Mouse (Mus musculus): Measurements from ENCODE around the gene Celf2. TPM values are rescaled to one million over a fixed set of nuclear protein-coding genes. Genes with fewer than 3 reads are reported as not detected.

Gene Celf2
- polyA plus RNA-seq, 1 experiment from 2014 or later: 57.8 TPM

- no peak for ATAC-seq (ENCODE audit: extremely low read depth, insufficient number of reproducible peaks, low FRiP score, low TSS enrichment)
Observed at GRCm38 (mm10) chr2:6573640-6574039, 935.7 kb downstream of the Celf2 start.

GRCm38 (mm10) chr2:6572976-6573375, 936.4 kb downstream of the Celf2 start:
- Histone ChIP-seq H3K36me3 (0 out of 2 replicates have a peak, but pooled peaks cover 5% of the 10 kb centered on the region), H3K27ac (replicated peaks) (no peak overlapping the region), H3K4me3 (no peak overlapping the region), H3K9ac (no peak overlapping the region), H3K27me3 (replicated peaks) (no peaks in the 10 kb centered on the region), H3K4me2 (no peak overlapping the region), H3K4me1 (peaks cover 16% of the 10 kb centered on the region; the same call in 1 of the 2 replicates), H3K9me3 (no peaks in the 10 kb centered on the region)
- no peak for ATAC-seq (ENCODE audit: extremely low read depth, insufficient number of reproducible peaks, low FRiP score, low TSS enrichment)
- WGBS: 62% methylated on average over 5 of the region's 5 CpGs

More at GRCm38 (mm10) chr2:6573640-6574039, 935.7 kb downstream of the Celf2 start:
- Histone ChIP-seq H3K9ac (no peak overlapping the region), H3K27ac (replicated peaks) (no peak overlapping the region), H3K9me3 (no peaks in the 10 kb centered on the region), H3K4me1 (peaks cover 16% of the 10 kb centered on the region; the same call in 1 of the 2 replicates), H3K4me2 (no peak overlapping the region), H3K36me3 (0 out of 2 replicates have a peak, but pooled peaks cover 5% of the 10 kb centered on the region), H3K4me3 (no peak overlapping the region), H3K27me3 (replicated peaks) (no peaks in the 10 kb centered on the region)
- WGBS: 69% methylated on average over 2 of the region's 2 CpGs

- H3K36me3 ChIP-seq: no peaks in the 10 kb centered on the region
- no peak overlapping the region for H3K4me2 ChIP-seq
- no peaks in the 10 kb centered on the region for H3K27me3 ChIP-seq (replicated peaks)
- ATAC-seq (ENCODE audit: extremely low read depth, insufficient number of reproducible peaks, low FRiP score, low TSS enrichment): no peak
- no peak overlapping the region for H3K27ac ChIP-seq (replicated peaks)
- H3K9ac ChIP-seq: no peak overlapping the region
- WGBS: 72% methylated on average over 1 of the region's 1 CpGs
- H3K4me3 ChIP-seq: no peak overlapping the region
- no peaks in the 10 kb centered on the region for H3K9me3 ChIP-seq
- peaks cover 16% of the 10 kb centered on the region; the same call in 1 of the 2 replicates for H3K4me1 ChIP-seq
Observed at GRCm38 (mm10) chr2:6569040-6569542, 940.3 kb downstream of the Celf2 start.

- H3K4me2 ChIP-seq: no peak overlapping the region
- WGBS: 81% methylated on average over 3 of the region's 3 CpGs
- H3K36me3 ChIP-seq: peaks cover 5% of the 10 kb centered on the region; the same call in 1 of the 2 replicates
- no peak overlapping the region for H3K9ac ChIP-seq
- H3K4me3 ChIP-seq: no peak overlapping the region
- H3K9me3 ChIP-seq: no peaks in the 10 kb centered on the region
- no peak overlapping the region for H3K27ac ChIP-seq (replicated peaks)
- no peaks in the 10 kb centered on the region for H3K27me3 ChIP-seq (replicated peaks)
- no peak for ATAC-seq (ENCODE audit: extremely low read depth, insufficient number of reproducible peaks, low FRiP score, low TSS enrichment)
- no peaks in the 10 kb centered on the region for H3K4me1 ChIP-seq
Observed at GRCm38 (mm10) chr2:6565175-6565574, 944.2 kb downstream of the Celf2 start.

- peaks cover 17% of the 10 kb centered on the region for H3K36me3 ChIP-seq
- H3K27me3 ChIP-seq (replicated peaks): no peaks in the 10 kb centered on the region
- no peak overlapping the region for H3K9ac ChIP-seq
- H3K27ac ChIP-seq (replicated peaks): no peak overlapping the region
- no peak for ATAC-seq (ENCODE audit: extremely low read depth, insufficient number of reproducible peaks, low FRiP score, low TSS enrichment)
- WGBS: 91% methylated on average over 3 of the region's 3 CpGs
- H3K9me3 ChIP-seq: no peaks in the 10 kb centered on the region
- H3K4me3 ChIP-seq: no peak overlapping the region
- H3K4me2 ChIP-seq: no peak overlapping the region
- H3K4me1 ChIP-seq: no peaks in the 10 kb centered on the region
Observed at GRCm38 (mm10) chr2:6561337-6561736, 948.0 kb downstream of the Celf2 start.

GRCm38 (mm10) chr2:6560802-6561201, 948.6 kb downstream of the Celf2 start:
- no peaks in the 10 kb centered on the region for H3K9me3 ChIP-seq
- 86% methylated on average over 3 of the region's 3 CpGs for WGBS

GRCm38 (mm10) chr2:6559581-6559980, 949.8 kb downstream of the Celf2 start:
- Histone ChIP-seq H3K9ac (no peak overlapping the region), H3K27me3 (replicated peaks) (no peaks in the 10 kb centered on the region), H3K9me3 (no peaks in the 10 kb centered on the region), H3K27ac (replicated peaks) (no peak overlapping the region), H3K36me3 (peaks cover 17% of the 10 kb centered on the region), H3K4me1 (no peaks in the 10 kb centered on the region), H3K4me2 (no peak overlapping the region), H3K4me3 (no peak overlapping the region)
- WGBS: 87% methylated on average over 2 of the region's 2 CpGs
- ATAC-seq (ENCODE audit: extremely low read depth, insufficient number of reproducible peaks, low FRiP score, low TSS enrichment): no peak

More at GRCm38 (mm10) chr2:6560802-6561201, 948.6 kb downstream of the Celf2 start:
- no peak for ATAC-seq (ENCODE audit: extremely low read depth, insufficient number of reproducible peaks, low FRiP score, low TSS enrichment)
- H3K27ac ChIP-seq (replicated peaks): no peak overlapping the region
- H3K27me3 ChIP-seq (replicated peaks): no peaks in the 10 kb centered on the region
- peaks cover 17% of the 10 kb centered on the region for H3K36me3 ChIP-seq
- H3K9ac ChIP-seq: no peak overlapping the region
- H3K4me2 ChIP-seq: no peak overlapping the region
- no peak overlapping the region for H3K4me3 ChIP-seq
- no peaks in the 10 kb centered on the region for H3K4me1 ChIP-seq

- no peaks in the 10 kb centered on the region for H3K9me3 ChIP-seq
- no peak overlapping the region for H3K27ac ChIP-seq (replicated peaks)
- no peaks in the 10 kb centered on the region for H3K27me3 ChIP-seq (replicated peaks)
- H3K4me3 ChIP-seq: no peak overlapping the region
- H3K9ac ChIP-seq: no peak overlapping the region
- H3K4me1 ChIP-seq: no peaks in the 10 kb centered on the region
- peaks cover 22% of the 10 kb centered on the region for H3K36me3 ChIP-seq
- H3K4me2 ChIP-seq: no peak overlapping the region
- 79% methylated on average over 14 of the region's 14 CpGs for WGBS
- ATAC-seq (ENCODE audit: extremely low read depth, insufficient number of reproducible peaks, low FRiP score, low TSS enrichment): no peak
Observed at GRCm38 (mm10) chr2:6558303-6559254, 950.8 kb downstream of the Celf2 start.

- no peak overlapping the region for H3K9ac ChIP-seq
- H3K27ac ChIP-seq (replicated peaks): no peak overlapping the region
- H3K4me3 ChIP-seq: no peak overlapping the region
- no peak overlapping the region for H3K4me2 ChIP-seq
- H3K36me3 ChIP-seq: peaks cover 28% of the 10 kb centered on the region
- no peaks in the 10 kb centered on the region for H3K27me3 ChIP-seq (replicated peaks)
- no peaks in the 10 kb centered on the region for H3K4me1 ChIP-seq
- H3K9me3 ChIP-seq: no peaks in the 10 kb centered on the region
- 73% methylated on average over 3 of the region's 3 CpGs for WGBS
- ATAC-seq (ENCODE audit: extremely low read depth, insufficient number of reproducible peaks, low FRiP score, low TSS enrichment): no peak
Observed at GRCm38 (mm10) chr2:6557749-6558148, 951.6 kb downstream of the Celf2 start.

- 92% methylated on average over 2 of the region's 2 CpGs for WGBS
- no peak for ATAC-seq (ENCODE audit: extremely low read depth, insufficient number of reproducible peaks, low FRiP score, low TSS enrichment)
- Histone ChIP-seq H3K27me3 (replicated peaks) (no peaks in the 10 kb centered on the region), H3K9me3 (no peaks in the 10 kb centered on the region), H3K36me3 (peaks cover 33% of the 10 kb centered on the region), H3K27ac (replicated peaks) (no peak overlapping the region), H3K9ac (no peak overlapping the region), H3K4me3 (no peak overlapping the region), H3K4me1 (no peaks in the 10 kb centered on the region), H3K4me2 (no peak overlapping the region)
Observed at GRCm38 (mm10) chr2:6556913-6557312, 952.5 kb downstream of the Celf2 start.

GRCm38 (mm10) chr2:6553656-6554055, 955.7 kb downstream of the Celf2 start:
- 87% methylated on average over 7 of the region's 7 CpGs for WGBS

More at GRCm38 (mm10) chr2:6553656-6554055, 955.7 kb downstream of the Celf2 start:
- Histone ChIP-seq H3K9me3 (no peaks in the 10 kb centered on the region), H3K27me3 (replicated peaks) (no peaks in the 10 kb centered on the region), H3K4me3 (no peak overlapping the region), H3K9ac (no peak overlapping the region), H3K36me3 (peaks cover 31% of the 10 kb centered on the region), H3K4me1 (no peaks in the 10 kb centered on the region), H3K4me2 (no peak overlapping the region), H3K27ac (replicated peaks) (no peak overlapping the region)
- ATAC-seq (ENCODE audit: extremely low read depth, insufficient number of reproducible peaks, low FRiP score, low TSS enrichment): no peak
